Mouse (Mus musculus) heart, embryonic 13.5 days (tissue): ENCODE results near the gene Egfr. TPM values are rescaled to one million over a fixed set of nuclear protein-coding genes. Genes with fewer than 3 reads are reported as not detected.

ENCODE experiments used
- ATAC-seq: fragments of 200-750 bp; cut with Nextera tagmentation; 2 replicates; pipeline ENCODE4 v1.8.0; 2017; ENCODE audit warnings: moderate TSS enrichment; ENCODE audit not compliant: insufficient number of reproducible peaks, low FRiP score, low TSS enrichment; ENCODE audit errors: extremely low read depth
- H3K27ac ChIP-seq: fragments of 300-500 bp; sonication (generic); replicated peaks from 2 replicates; pipeline ENCODE4 v1.5.1; 2015; ENCODE audit warnings: moderate library complexity, mild to moderate bottlenecking, inconsistent platforms
- H3K27me3 ChIP-seq: fragments of 300-500 bp; sonication (generic); replicated peaks from 2 replicates; pipeline ENCODE4 v1.6.1; 2015; ENCODE audit warnings: mild to moderate bottlenecking, inconsistent platforms
- H3K36me3 ChIP-seq: fragments of 300-500 bp; sonication (generic); 2 replicates; pipeline ENCODE4 v1.6.1; 2015; ENCODE audit warnings: mild to moderate bottlenecking, inconsistent platforms
- H3K4me1 ChIP-seq: fragments of 300-500 bp; sonication (generic); 2 replicates; pipeline ENCODE4 v1.6.1; 2015; ENCODE audit warnings: inconsistent platforms
- H3K4me2 ChIP-seq: fragments of 300-500 bp; sonication (generic); 2 replicates; pipeline ENCODE4 v1.6.1; 2015; ENCODE audit warnings: inconsistent platforms, mild to moderate bottlenecking, moderate library complexity
- H3K4me3 ChIP-seq: fragments of 300-500 bp; sonication (generic); 2 replicates; pipeline ENCODE4 v1.5.1; 2015; ENCODE audit warnings: moderate library complexity, mild to moderate bottlenecking, inconsistent platforms
- H3K9ac ChIP-seq: fragments of 300-500 bp; sonication (generic); 2 replicates; pipeline ENCODE4 v1.6.1; 2015; ENCODE audit warnings: inconsistent platforms, mild to moderate bottlenecking, moderate library complexity
- H3K9me3 ChIP-seq: fragments of 300-500 bp; sonication (generic); 2 replicates; pipeline ENCODE4 v1.6.1; 2016; ENCODE audit warnings: inconsistent platforms
- WGBS: fragments of 180-500 bp; shearing (Covaris S2); methylation state at CpG from one replicate; pipeline ENCODE4 v1.1.7; 2015; ENCODE audit warnings: mixed read lengths; 5-methylcytosine and 5-hydroxymethylcytosine counted together
- polyA plus RNA-seq: library from polyadenylated mRNA; unstranded; fragments of >200 nt; fragmentation: Nextera tagmentation; extraction: Ambion mirVana; gene quantifications from 2 replicates; pipeline ENCODE4 v1.2.1, GENCODE M21; 2015

The Egfr gene
- polyA plus RNA-seq, 1 experiment from 2014 or later = 2.5 TPM

DNA sequence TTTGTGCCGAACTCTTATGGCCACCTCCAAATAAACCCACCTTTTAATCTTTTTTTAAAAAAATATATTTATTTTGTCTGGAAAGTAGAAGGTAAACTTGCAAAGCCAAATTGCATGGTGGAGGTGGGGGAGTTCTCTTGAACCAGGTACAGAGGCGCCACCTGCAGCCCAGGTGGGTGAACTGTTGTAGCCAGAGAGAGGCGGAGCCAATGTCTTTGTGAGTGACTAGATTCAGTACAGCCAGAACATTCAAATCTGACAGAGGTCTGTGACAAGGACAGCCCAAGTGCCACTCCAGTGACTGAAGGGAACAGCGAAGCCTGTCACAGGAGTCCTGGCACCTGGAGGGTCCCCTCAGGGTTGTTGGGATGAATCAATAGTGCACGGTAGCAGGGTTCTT lies 119.1 kb downstream of the Egfr start:
- Histone ChIP-seq H3K4me1 (no peaks in the 10 kb centered on the region), H3K9me3 (no peaks in the 10 kb centered on the region), H3K4me3 (no peak overlapping the region), H3K4me2 (no peak overlapping the region), H3K27me3 (peaks cover 87% of the 10 kb centered on the region), H3K27ac (no peak overlapping the region), H3K36me3 (no peaks in the 10 kb centered on the region), H3K9ac (no peak overlapping the region)
- ATAC-seq = no peak
- WGBS = 57% methylated on average over 5 of the region's 5 CpGs

DNA sequence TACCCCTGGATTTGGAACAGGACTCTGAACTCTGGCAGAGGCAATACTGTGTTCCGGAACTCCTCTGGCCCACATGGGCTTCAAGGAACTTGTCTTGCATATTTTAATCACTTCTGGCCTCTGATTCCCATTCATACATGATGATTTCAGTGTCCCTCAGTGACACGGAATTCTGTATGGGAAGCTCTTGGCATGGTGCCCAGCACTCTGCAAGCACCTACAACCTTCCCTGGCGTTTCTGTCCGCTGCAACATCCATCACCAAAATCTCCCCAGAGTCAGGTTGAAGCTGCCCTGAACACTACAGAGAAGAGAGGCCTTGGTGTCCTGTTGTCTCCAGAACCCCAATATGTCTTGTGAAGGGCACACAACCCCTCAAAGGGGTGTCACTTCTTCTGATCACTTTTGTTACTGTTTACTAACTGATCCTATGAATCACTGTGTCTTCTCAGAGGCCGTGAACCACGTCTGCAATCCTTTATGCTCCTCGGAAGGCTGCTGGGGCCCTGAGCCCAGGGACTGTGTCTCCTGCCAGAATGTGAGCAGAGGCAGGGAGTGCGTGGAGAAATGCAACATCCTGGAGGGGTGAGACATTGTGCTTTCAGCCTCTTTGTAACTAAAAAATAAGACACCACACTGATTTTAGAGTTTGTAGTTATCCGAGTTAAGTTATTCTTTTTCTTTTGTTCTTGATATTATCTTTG lies 125.8 kb downstream of the Egfr start:
- ATAC-seq = no peak
- Histone ChIP-seq H3K36me3 (no peaks in the 10 kb centered on the region), H3K9me3 (no peaks in the 10 kb centered on the region), H3K9ac (no peak overlapping the region), H3K27ac (no peak overlapping the region), H3K4me1 (no peaks in the 10 kb centered on the region), H3K4me2 (no peak overlapping the region), H3K4me3 (no peak overlapping the region), H3K27me3 (peaks cover 36% of the 10 kb centered on the region)
- 45% methylated on average over 9 of the region's 9 CpGs for WGBS

DNA sequence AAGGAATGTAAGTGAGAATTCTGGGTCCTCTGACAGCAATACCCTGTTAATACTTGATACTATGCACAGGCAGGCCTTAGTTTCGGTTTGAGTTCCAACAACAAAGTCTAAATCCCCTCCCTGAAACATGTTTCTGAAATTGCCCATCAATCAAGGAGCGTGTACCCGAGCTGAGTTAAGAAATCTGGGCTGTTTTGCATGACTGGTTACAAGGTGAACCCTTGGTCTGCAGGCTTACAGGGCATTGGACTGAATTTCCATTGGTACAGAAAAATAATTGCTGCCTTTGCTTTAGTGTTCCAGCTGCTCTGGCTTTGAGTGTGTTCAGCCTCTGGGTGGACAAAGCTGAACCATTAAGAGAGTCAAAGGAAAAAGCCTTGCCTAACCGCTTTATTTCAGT lies 129.9 kb downstream of the Egfr start:
- Histone ChIP-seq H3K4me1 (peaks cover 5% of the 10 kb centered on the region), H3K27me3 (no peaks in the 10 kb centered on the region; the same call in 1 of the 2 replicates), H3K27ac (no peak overlapping the region), H3K4me2 (no peak overlapping the region), H3K36me3 (no peaks in the 10 kb centered on the region), H3K9ac (no peak overlapping the region), H3K4me3 (no peak overlapping the region), H3K9me3 (no peaks in the 10 kb centered on the region)
- 80% methylated on average over 4 of the region's 4 CpGs for whole genome bisulfite sequencing
- ATAC-seq = no peak

GRCm38 (mm10) chr11:16886152-16886551 lies 134.1 kb downstream of the Egfr start:
- Histone ChIP-seq H3K4me2 (no peak overlapping the region), H3K9me3 (no peaks in the 10 kb centered on the region), H3K4me3 (no peak overlapping the region), H3K27me3 (no peaks in the 10 kb centered on the region), H3K36me3 (no peaks in the 10 kb centered on the region), H3K4me1 (peaks cover 5% of the 10 kb centered on the region), H3K27ac (no peak overlapping the region), H3K9ac (no peak overlapping the region)
- WGBS = 54% methylated on average over 6 of the region's 6 CpGs
- ATAC-seq = no peak

- Histone ChIP-seq H3K27me3 (no peaks in the 10 kb centered on the region), H3K27ac (no peak overlapping the region), H3K4me2 (no peak overlapping the region), H3K9me3 (no peaks in the 10 kb centered on the region), H3K9ac (no peak overlapping the region), H3K36me3 (no peaks in the 10 kb centered on the region), H3K4me3 (no peak overlapping the region), H3K4me1 (peaks cover 5% of the 10 kb centered on the region)
- no peak for ATAC-seq
These were observed 136.1 kb downstream of the Egfr start for GRCm38 (mm10) chr11:16888086-16888485.

DNA sequence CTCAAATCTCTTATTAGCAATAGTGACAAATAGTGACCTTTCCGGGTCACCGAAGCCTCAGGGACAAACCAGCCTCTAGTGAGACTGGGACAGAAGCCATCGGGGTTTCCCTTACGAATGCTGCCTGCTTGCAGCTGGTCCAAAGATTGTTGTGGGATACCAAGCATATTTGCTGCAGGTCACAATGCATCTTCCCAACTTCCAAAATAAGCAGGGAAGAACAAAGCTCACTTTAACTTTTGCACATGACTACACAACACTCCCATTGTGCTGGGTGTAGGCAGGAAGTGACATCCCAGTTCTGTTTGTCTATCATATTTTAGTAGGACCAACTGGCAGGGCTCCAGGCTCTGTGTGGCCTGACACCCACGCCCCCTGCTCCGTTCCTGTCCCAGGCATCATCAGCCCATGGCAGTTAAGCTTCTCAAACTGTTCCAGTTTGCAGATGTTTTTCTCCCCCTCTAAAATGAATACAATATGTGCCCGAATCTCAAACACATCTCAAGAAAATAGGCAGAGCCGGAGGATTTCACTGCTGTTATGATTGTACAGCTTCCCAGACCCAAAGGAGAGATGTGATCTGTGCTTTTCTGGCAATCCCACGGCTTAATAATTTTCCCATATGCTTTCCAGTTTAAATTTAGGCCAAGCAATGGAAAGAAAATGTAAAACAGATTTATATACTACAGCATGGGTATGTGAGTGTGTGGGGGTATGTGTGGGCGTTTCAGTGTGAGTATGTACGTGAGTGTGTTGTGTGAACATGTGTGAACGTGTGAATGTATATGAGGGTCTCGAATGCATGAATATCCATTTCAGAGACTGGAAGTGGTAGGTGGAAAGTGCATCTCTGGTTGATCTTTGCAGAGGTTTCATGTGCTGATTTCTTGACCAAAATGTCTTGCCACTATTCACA lies 143.7 kb downstream of the Egfr start:
- H3K4me1 ChIP-seq = peaks cover 3% of the 10 kb centered on the region; the same call in 1 of the 2 replicates
- no peak overlapping the region for H3K4me2 ChIP-seq
- no peak for ATAC-seq
- 71% methylated on average over 13 of the region's 13 CpGs for WGBS
- H3K27me3 ChIP-seq = no peaks in the 10 kb centered on the region
- peaks cover 6% of the 10 kb centered on the region; the same call in 1 of the 2 replicates for H3K36me3 ChIP-seq
- H3K9me3 ChIP-seq = no peaks in the 10 kb centered on the region
- no peak overlapping the region for H3K27ac ChIP-seq
- no peak overlapping the region for H3K4me3 ChIP-seq
- H3K9ac ChIP-seq = no peak overlapping the region

- WGBS = 76% methylated on average over 2 of the region's 2 CpGs
- no peak for ATAC-seq
- H3K4me2 ChIP-seq = no peak overlapping the region
- no peaks in the 10 kb centered on the region for H3K9me3 ChIP-seq
- H3K36me3 ChIP-seq = peaks cover 6% of the 10 kb centered on the region; the same call in 1 of the 2 replicates
- no peak overlapping the region for H3K9ac ChIP-seq
- H3K27ac ChIP-seq = no peak overlapping the region
- H3K4me1 ChIP-seq = peaks cover 14% of the 10 kb centered on the region; the same call in 1 of the 2 replicates
- H3K4me3 ChIP-seq = no peak overlapping the region
- H3K27me3 ChIP-seq = no peaks in the 10 kb centered on the region
These were observed 145.7 kb downstream of the Egfr start for GRCm38 (mm10) chr11:16897681-16898080.

GRCm38 (mm10) chr11:16900182-16900581 lies 148.2 kb downstream of the Egfr start:
- H3K9me3 ChIP-seq = no peaks in the 10 kb centered on the region
- 81% methylated on average over 1 of the region's 1 CpGs for WGBS
- H3K9ac ChIP-seq = no peak overlapping the region
- H3K4me1 ChIP-seq = peaks cover 24% of the 10 kb centered on the region
- peaks cover 6% of the 10 kb centered on the region; the same call in 1 of the 2 replicates for H3K36me3 ChIP-seq
- no peak for ATAC-seq
- no peak overlapping the region for H3K27ac ChIP-seq
- H3K4me3 ChIP-seq = no peak overlapping the region
- no peak overlapping the region for H3K4me2 ChIP-seq
- no peaks in the 10 kb centered on the region for H3K27me3 ChIP-seq

GRCm38 (mm10) chr11:16900653-16901416 lies 148.8 kb downstream of the Egfr start:
- no peak overlapping the region for H3K27ac ChIP-seq
- H3K27me3 ChIP-seq = no peaks in the 10 kb centered on the region
- no peak overlapping the region for H3K4me2 ChIP-seq
- 61% methylated on average over 8 of the region's 8 CpGs for WGBS
- H3K4me3 ChIP-seq = no peak overlapping the region
- H3K9ac ChIP-seq = no peak overlapping the region
- peaks cover 31% of the 10 kb centered on the region for H3K4me1 ChIP-seq
- H3K9me3 ChIP-seq = no peaks in the 10 kb centered on the region
- ATAC-seq = no peak
- peaks cover 6% of the 10 kb centered on the region; the same call in 1 of the 2 replicates for H3K36me3 ChIP-seq

DNA sequence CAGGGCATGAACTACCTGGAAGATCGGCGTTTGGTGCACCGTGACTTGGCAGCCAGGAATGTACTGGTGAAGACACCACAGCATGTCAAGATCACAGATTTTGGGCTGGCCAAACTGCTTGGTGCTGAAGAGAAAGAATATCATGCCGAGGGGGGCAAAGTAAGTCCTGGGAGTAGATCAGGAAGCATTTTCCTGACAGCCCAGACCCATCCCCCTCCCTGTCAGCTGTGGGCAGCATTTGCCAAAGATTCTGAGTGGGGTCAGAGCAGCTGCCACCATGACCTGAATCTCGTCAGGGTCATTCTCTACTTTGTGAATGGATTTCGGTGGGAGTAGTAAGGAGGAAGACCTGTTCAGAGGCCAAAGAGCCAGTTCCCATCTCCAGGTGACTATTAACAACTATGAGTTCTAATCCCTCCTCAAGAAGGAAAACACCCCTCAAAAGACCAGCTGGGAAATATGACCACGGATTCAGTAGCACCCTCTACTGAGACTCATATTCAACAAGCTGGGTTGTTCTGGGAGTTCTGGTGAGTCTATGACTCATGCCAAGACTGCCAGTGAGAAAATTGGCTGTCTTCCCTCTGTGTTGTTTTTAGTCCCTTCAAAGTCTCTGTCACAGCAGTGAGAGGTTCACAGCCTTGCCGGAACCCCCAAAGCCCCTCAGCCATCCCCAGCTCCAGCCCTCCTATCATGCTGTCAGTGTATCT lies 152.5 kb downstream of the Egfr start:
- 0 out of 2 replicates have a peak, but pooled peaks cover 3% of the 10 kb centered on the region for H3K36me3 ChIP-seq
- H3K9me3 ChIP-seq = no peaks in the 10 kb centered on the region
- no peak overlapping the region for H3K27ac ChIP-seq
- 66% methylated on average over 8 of the region's 8 CpGs for WGBS
- no peaks in the 10 kb centered on the region for H3K27me3 ChIP-seq
- no peak overlapping the region for H3K4me3 ChIP-seq
- no peak for ATAC-seq
- H3K9ac ChIP-seq = no peak overlapping the region
- H3K4me1 ChIP-seq = peaks cover 38% of the 10 kb centered on the region
- H3K4me2 ChIP-seq = no peak overlapping the region

GRCm38 (mm10) chr11:16905012-16905332 lies 153.0 kb downstream of the Egfr start:
- WGBS = 54% methylated on average over 3 of the region's 3 CpGs
- 0 out of 2 replicates have a peak, but pooled peaks cover 3% of the 10 kb centered on the region for H3K36me3 ChIP-seq
- H3K4me3 ChIP-seq = no peak overlapping the region
- H3K4me2 ChIP-seq = no peak overlapping the region
- no peak for ATAC-seq
- no peak overlapping the region for H3K27ac ChIP-seq
- peaks cover 38% of the 10 kb centered on the region for H3K4me1 ChIP-seq
- no peaks in the 10 kb centered on the region for H3K9me3 ChIP-seq
- H3K27me3 ChIP-seq = no peaks in the 10 kb centered on the region
- no peak overlapping the region for H3K9ac ChIP-seq
